In genomic region chr9:75898022-75898421, GRCm38 (mm10) we compare ENCODE assay signal across 20 mouse cellular contexts.
DNase-seq lines count a peak whose midpoint lies in the region; ATAC-seq lines count a peak whose summit lies in the region.
"Had no signal": no experiment of that assay in that cellular context is flagged by ENCODE, and none has a peak within 500 bp of the region (broad histone marks: within the 10 kb centered on the region; RNA-seq: fewer than 3 reads in every experiment).

No protein-coding gene starts in this region.

- ATAC-seq in liver, embryonic 11.5 days (replicated peaks; ENCODE audit: low FRiP score): peak; percentile 80; the same call in 1 of the 2 replicates
- peak; percentile 73 for ATAC-seq in liver, embryonic 13.5 days (ENCODE audit: low read depth)
- no peak for ATAC-seq in midbrain, embryonic 16.5 days
- ATAC-seq: activated CD4-positive, CD25-positive, alpha-beta regulatory T cell, adult 4 months; forebrain, embryonic 16.5 days; Patski had no signal

- intact Hi-C loops in heart, postnatal 36 days (cut with DNase I): no loop called here

- no peaks in the 10 kb centered on the region for H3K36me3 ChIP-seq in liver, embryonic 11.5 days (ENCODE audit: control insufficient read depth, insufficient read depth, low read length)
- no peaks in the 10 kb centered on the region for H3K36me3 ChIP-seq in liver, embryonic 13.5 days
- no peaks in the 10 kb centered on the region for H3K36me3 ChIP-seq in midbrain, embryonic 16.5 days (ENCODE audit: control insufficient read depth, insufficient read depth, low read length)
- H3K36me3 ChIP-seq: forebrain, embryonic 12.5 days; heart, embryonic 15.5 days; hindbrain, embryonic 10.5 days had no signal

- no peak for DNase-seq in liver, embryonic 11.5 days (ENCODE audit: low spot score)
- no peak for DNase-seq in liver
- DNase-seq in c-Kit-positive CD71-positive TER-119-positive erythroid progenitor cells, embryonic 14.5 days (ENCODE audit: low spot score): peak; percentile 43
- no peak for DNase-seq in liver, embryonic 13.5 days
- no peak for DNase-seq in heart, postnatal 36 days
- DNase-seq: adrenal gland, postnatal 14 days; cerebellum, adult 2 months; cerebellum, postnatal 10 days; gastrocnemius, postnatal 10 days; heart, adult 18-20 months; heart, postnatal 14 days had no signal

- H3K4me3 ChIP-seq in liver, embryonic 11.5 days (ENCODE audit: low read depth, low read length): no peak overlapping the region
- H3K4me3 ChIP-seq in liver, embryonic 13.5 days (replicated peaks): no peak overlapping the region
- H3K4me3 ChIP-seq in midbrain, embryonic 16.5 days (ENCODE audit: low read depth, low read length): no peak overlapping the region
- H3K4me3 ChIP-seq: forebrain, embryonic 12.5 days; heart, embryonic 10.5 days; heart, embryonic 15.5 days; hindbrain, embryonic 10.5 days had no signal

- no peak overlapping the region for H3K9ac ChIP-seq in liver, embryonic 11.5 days (ENCODE audit: low read depth, low read length)
- H3K9ac ChIP-seq in liver, embryonic 13.5 days: no peak overlapping the region
- no peak overlapping the region for H3K9ac ChIP-seq in midbrain, embryonic 16.5 days (ENCODE audit: low read depth, low read length)
- H3K9ac ChIP-seq: forebrain, embryonic 12.5 days; heart, embryonic 15.5 days; hindbrain, embryonic 14.5 days had no signal

- no peak overlapping the region for H3K4me2 ChIP-seq in liver, embryonic 11.5 days
- H3K4me2 ChIP-seq in liver, embryonic 13.5 days: no peak overlapping the region
- H3K4me2 ChIP-seq in midbrain, embryonic 16.5 days (ENCODE audit: low read length): no peak overlapping the region
- H3K4me2 ChIP-seq: forebrain, embryonic 12.5 days; heart, embryonic 15.5 days; hindbrain, embryonic 14.5 days had no signal

- H3K27ac ChIP-seq in liver, embryonic 11.5 days (ENCODE audit: low read depth, low read length): no peak overlapping the region
- H3K27ac ChIP-seq in liver, embryonic 13.5 days: no peak overlapping the region
- H3K27ac ChIP-seq in midbrain, embryonic 16.5 days (ENCODE audit: low read length): no peak overlapping the region
- H3K27ac ChIP-seq: forebrain, embryonic 12.5 days; heart, embryonic 10.5 days; heart, embryonic 15.5 days; hindbrain, embryonic 10.5 days; hindbrain, embryonic 14.5 days had no signal

- 68% methylated on average over 4 of the region's 4 CpGs for WGBS in liver, embryonic 11.5 days
- WGBS in liver, embryonic 13.5 days (ENCODE audit: insufficient replicate concordance): 60% methylated on average over 4 of the region's 4 CpGs
- WGBS in midbrain, embryonic 16.5 days: 91% methylated on average over 4 of the region's 4 CpGs

- H3K4me1 ChIP-seq in liver, embryonic 11.5 days (replicated peaks; ENCODE audit: control insufficient read depth, insufficient read depth, low read length): no peaks in the 10 kb centered on the region; the same call in 1 of the 2 replicates
- H3K4me1 ChIP-seq in liver, embryonic 13.5 days (replicated peaks): no peaks in the 10 kb centered on the region; the same call in 1 of the 2 replicates
- H3K4me1 ChIP-seq in midbrain, embryonic 16.5 days (ENCODE audit: control insufficient read depth, insufficient read depth, low read length): no peaks in the 10 kb centered on the region
- H3K4me1 ChIP-seq: forebrain, embryonic 12.5 days; heart, embryonic 15.5 days; hindbrain, embryonic 10.5 days had no signal

- no peaks in the 10 kb centered on the region for H3K9me3 ChIP-seq in liver, embryonic 11.5 days (ENCODE audit: control insufficient read depth, low read length)
- no peaks in the 10 kb centered on the region for H3K9me3 ChIP-seq in liver, embryonic 13.5 days (replicated peaks)
- no peaks in the 10 kb centered on the region for H3K9me3 ChIP-seq in midbrain, embryonic 16.5 days (replicated peaks; ENCODE audit: control insufficient read depth, low read length, poor library complexity, severe bottlenecking)
- H3K9me3 ChIP-seq: forebrain, embryonic 12.5 days; heart, embryonic 10.5 days; heart, embryonic 15.5 days; hindbrain, embryonic 10.5 days had no signal

- H3K27me3 ChIP-seq in liver, embryonic 11.5 days (replicated peaks; ENCODE audit: control insufficient read depth, insufficient read depth, low read length): no peaks in the 10 kb centered on the region
- H3K27me3 ChIP-seq in liver, embryonic 13.5 days: no peaks in the 10 kb centered on the region
- H3K27me3 ChIP-seq in midbrain, embryonic 16.5 days (ENCODE audit: control insufficient read depth, insufficient read depth, low read depth, low read length): no peaks in the 10 kb centered on the region
- H3K27me3 ChIP-seq: forebrain, embryonic 12.5 days; heart, embryonic 15.5 days; Patski had no signal
